Mouse (Mus musculus) kidney, postnatal 0 days (tissue): ENCODE data around the gene Cfap126. TPM values are rescaled to one million over a fixed set of nuclear protein-coding genes. Genes with fewer than 3 reads are reported as not detected.

Experiments used
- ATAC-seq: fragments of 200-750 bp; cut with Nextera tagmentation; replicated peaks from 2 replicates; pipeline ENCODE4 v1.8.0; 2017; ENCODE audit warnings: low read depth, moderate number of reproducible peaks, moderate TSS enrichment, moderate library complexity; ENCODE audit not compliant: low FRiP score
- DNase-seq: peaks from one replicate; pipeline ENCODE4 v3.0.0-alpha.2; 2016; ENCODE audit warnings: low spot score
- H3K27ac ChIP-seq: fragments of 300-500 bp; sonication (generic); 2 replicates; pipeline ENCODE4 v1.5.1; 2014; ENCODE audit warnings: mild to moderate bottlenecking
- H3K27me3 ChIP-seq: fragments of 300-500 bp; sonication (generic); 2 replicates; pipeline ENCODE4 v1.6.1; 2014; ENCODE audit warnings: low read length, mixed read lengths; ENCODE audit not compliant: insufficient read depth
- H3K36me3 ChIP-seq: fragments of 300-500 bp; sonication (generic); 2 replicates; pipeline ENCODE4 v1.6.1; 2014; ENCODE audit warnings: low read length, mixed read lengths; ENCODE audit not compliant: insufficient read depth
- H3K4me1 ChIP-seq: fragments of 300-500 bp; sonication (generic); replicated peaks from 2 replicates; pipeline ENCODE4 v1.6.1; 2014; ENCODE audit warnings: antibody characterized with exemption, low read length, mixed read lengths; ENCODE audit not compliant: insufficient read depth
- H3K4me2 ChIP-seq: fragments of 300-500 bp; sonication (generic); 2 replicates; pipeline ENCODE4 v1.6.1; 2014; ENCODE audit warnings: mild to moderate bottlenecking, low read length, moderate library complexity, mixed read lengths
- H3K4me3 ChIP-seq: fragments of 300-500 bp; sonication (generic); replicated peaks from 2 replicates; pipeline ENCODE4 v1.5.1; 2014; ENCODE audit warnings: low read depth, low read length
- H3K9ac ChIP-seq: fragments of 300-500 bp; sonication (generic); 2 replicates; pipeline ENCODE4 v1.6.1; 2014; ENCODE audit warnings: low read depth, low read length
- H3K9me3 ChIP-seq: fragments of 300-500 bp; sonication (generic); replicated peaks from 2 replicates; pipeline ENCODE4 v1.6.1; 2016; ENCODE audit warnings: low read length, inconsistent platforms, mixed read lengths
- CTCF ChIP-seq: IDR thresholded peaks from 2 replicates; pipeline ENCODE4 v1.5.1; 2016; ENCODE audit warnings: antibody characterized with exemption, low read depth, mild to moderate bottlenecking, moderate library complexity
- WGBS: fragments of 180-500 bp; shearing (Covaris S2); extraction: QIAGEN DNeasy Blood & Tissue Kit; methylation state at CpG from one replicate; pipeline ENCODE4 v1.1.7; 2014; 5-methylcytosine and 5-hydroxymethylcytosine counted together
- microRNA-seq: library from miRNA; unstranded; fragments of <30 nt; microRNA quantifications from one replicate; pipeline ENCODE4, GENCODE M21; 2016
- polyA plus RNA-seq: library from polyadenylated mRNA; unstranded; fragments of >200 nt; fragmentation: Nextera tagmentation; extraction: Ambion mirVana; gene quantifications from 2 replicates; pipeline ENCODE4 v1.2.1, GENCODE M21; 2015

Gene Cfap126
- polyA plus RNA-seq, 1 experiment from 2014 or later: 4.6 TPM

DNA sequence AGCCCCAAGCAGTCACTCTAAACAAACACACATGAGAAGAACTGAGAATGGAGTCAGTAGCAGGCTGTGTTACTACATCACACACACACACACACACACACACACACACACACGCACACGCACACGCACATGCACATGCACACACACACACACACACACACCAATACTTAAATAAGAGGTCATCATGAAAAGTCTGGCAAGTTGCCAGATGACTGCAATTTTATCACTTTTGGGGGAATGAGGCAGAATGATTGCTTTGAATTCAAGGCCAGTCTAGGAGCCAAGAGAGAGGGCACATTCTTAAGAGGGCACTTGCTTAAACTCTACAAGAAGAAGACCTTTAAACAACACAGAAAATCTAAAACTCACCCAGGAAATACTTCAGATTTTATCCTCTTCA is 48.8 kb downstream of the Cfap126 start:
- ATAC-seq (no peak), DNase-seq (no peak)
- no peaks in the 10 kb centered on the region for H3K27me3 ChIP-seq
- H3K27ac ChIP-seq: no peak overlapping the region
- 0 out of 2 replicates have a peak, but pooled peaks cover 3% of the 10 kb centered on the region for H3K4me1 ChIP-seq
- no peak overlapping the region for H3K4me2 ChIP-seq
- no peaks in the 10 kb centered on the region for H3K36me3 ChIP-seq
- no peak overlapping the region for H3K9ac ChIP-seq
- 87% methylated on average over 3 of the region's 3 CpGs for WGBS
- H3K4me3 ChIP-seq: no peak overlapping the region
- no peak for TF ChIP-seq CTCF
- no peaks in the 10 kb centered on the region for H3K9me3 ChIP-seq

DNA sequence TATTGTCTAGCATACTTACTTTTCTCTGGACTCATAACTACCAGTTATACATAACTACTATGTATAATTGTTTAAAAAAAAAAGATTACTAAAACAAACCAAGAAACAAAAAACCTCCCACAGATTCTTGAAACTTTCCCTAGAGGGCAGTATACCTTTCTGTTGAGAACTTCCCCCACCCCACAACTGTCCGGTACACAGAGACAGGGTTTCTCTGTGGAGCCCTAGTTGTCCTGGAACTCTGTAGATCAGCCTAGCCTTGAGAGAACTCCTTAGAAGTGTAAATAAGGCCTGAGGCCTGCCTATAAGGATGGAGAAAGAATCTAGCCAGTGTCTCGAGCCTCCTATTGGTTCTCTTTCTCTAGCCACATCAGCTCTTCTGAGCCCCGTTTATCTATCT is 50.5 kb downstream of the Cfap126 start:
- WGBS: 44% methylated on average over 3 of the region's 3 CpGs
- Histone ChIP-seq H3K36me3 (no peaks in the 10 kb centered on the region), H3K4me2 (no peak overlapping the region), H3K9me3 (no peaks in the 10 kb centered on the region), H3K27me3 (no peaks in the 10 kb centered on the region), H3K9ac (no peak overlapping the region), H3K4me3 (no peak overlapping the region), H3K4me1 (0 out of 2 replicates have a peak, but pooled peaks cover 3% of the 10 kb centered on the region), H3K27ac (no peak overlapping the region)
- TF ChIP-seq CTCF: peak; percentile 60
- DNase-seq (peak; percentile 84), ATAC-seq (no peak; the same call in 1 of the 2 replicates)

DNA sequence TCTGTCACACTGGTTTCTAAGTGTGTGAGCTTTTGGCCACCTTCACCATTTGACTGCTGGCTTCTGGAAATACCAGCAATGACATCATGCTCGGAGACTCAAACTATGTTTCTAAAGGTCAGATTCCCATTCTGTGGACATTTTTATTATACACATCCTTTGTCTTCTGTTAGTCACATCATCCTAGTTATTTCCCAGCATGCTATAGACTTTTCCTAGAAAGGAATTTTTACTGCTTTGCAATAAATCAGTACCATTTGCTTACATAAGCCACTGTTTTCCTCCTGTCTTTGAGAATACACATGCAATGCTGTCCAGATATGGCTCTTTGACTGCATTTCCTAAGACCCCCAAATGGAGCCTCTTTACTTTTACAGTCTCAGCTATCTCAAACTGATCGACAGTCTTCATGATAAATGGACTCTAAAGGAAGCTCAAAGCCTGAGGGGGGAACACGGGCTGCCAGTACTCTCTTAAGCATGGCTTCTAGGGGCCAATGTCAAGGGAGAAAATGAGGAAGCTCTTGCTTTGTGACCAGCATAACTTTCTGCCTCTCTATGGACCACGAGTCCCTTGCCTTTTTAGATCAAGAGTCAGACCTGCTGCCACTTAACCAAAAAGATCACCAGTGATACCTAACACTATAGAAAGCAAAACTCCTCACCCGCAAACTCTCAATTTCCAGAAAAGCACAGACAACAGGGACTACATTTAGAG is 52.1 kb downstream of the Cfap126 start:
- DNase-seq (peak; percentile 86), ATAC-seq (no peak)
- Histone ChIP-seq H3K9me3 (no peaks in the 10 kb centered on the region), H3K4me2 (no peak overlapping the region), H3K4me1 (no peaks in the 10 kb centered on the region), H3K36me3 (no peaks in the 10 kb centered on the region), H3K27me3 (no peaks in the 10 kb centered on the region), H3K27ac (no peak overlapping the region), H3K9ac (no peak overlapping the region), H3K4me3 (no peak overlapping the region)
- 51% methylated on average over 5 of the region's 5 CpGs for WGBS
- no peak for TF ChIP-seq CTCF

DNA sequence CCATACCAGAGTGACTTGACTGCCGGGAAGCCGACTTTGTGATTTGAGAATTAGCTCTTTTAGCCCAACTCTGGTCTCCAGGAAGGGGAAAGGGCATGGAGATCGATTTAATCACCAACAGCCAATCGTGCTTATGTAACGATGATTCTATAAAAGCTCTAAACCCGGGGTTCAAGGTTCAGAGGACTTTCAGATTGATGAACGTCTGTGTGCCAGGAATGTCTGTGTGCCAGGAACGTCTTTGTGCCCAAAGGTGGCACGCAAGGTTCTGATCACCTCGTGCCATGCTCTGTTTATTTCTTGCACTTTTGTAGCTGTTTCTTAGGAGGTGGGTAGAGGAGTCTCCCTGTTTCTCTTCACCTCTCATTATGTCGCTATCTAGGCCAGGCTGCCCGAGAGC is 55.2 kb downstream of the Cfap126 start:
- no peak for ATAC-seq
- Histone ChIP-seq H3K4me1 (no peaks in the 10 kb centered on the region), H3K27me3 (no peaks in the 10 kb centered on the region), H3K27ac (no peak overlapping the region), H3K9ac (no peak overlapping the region), H3K4me3 (no peak overlapping the region), H3K4me2 (no peak overlapping the region), H3K9me3 (no peaks in the 10 kb centered on the region), H3K36me3 (no peaks in the 10 kb centered on the region)
- DNase-seq: no peak
- WGBS: 85% methylated on average over 12 of the region's 12 CpGs
- TF ChIP-seq CTCF: no peak

DNA sequence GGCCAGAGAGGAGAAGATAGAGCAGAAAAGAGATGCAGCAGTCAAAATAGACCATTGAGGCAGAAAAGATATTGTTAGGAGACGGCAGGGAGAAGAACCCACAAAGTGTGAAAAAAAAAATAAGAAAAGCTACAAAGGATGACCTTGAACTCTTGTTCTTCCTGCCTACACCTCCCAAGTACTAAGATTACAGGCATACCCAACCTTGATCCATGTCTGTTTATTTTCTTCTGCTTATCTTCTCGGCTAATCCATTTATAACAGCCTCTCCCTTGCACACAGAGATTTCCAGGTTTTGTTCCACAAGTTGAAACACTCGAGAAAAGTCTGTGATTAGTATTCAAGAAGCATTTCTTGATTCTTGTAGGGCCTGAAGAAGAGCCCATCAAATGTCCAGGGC is 56.2 kb downstream of the Cfap126 start:
- no peak for DNase-seq
- no peaks in the 10 kb centered on the region for H3K4me1 ChIP-seq
- no peak overlapping the region for H3K27ac ChIP-seq
- no peak overlapping the region for H3K4me3 ChIP-seq
- ATAC-seq: no peak
- no peak overlapping the region for H3K9ac ChIP-seq
- no peak overlapping the region for H3K4me2 ChIP-seq
- 39% methylated on average over 3 of the region's 3 CpGs for WGBS
- no peak for TF ChIP-seq CTCF
- no peaks in the 10 kb centered on the region for H3K27me3 ChIP-seq
- H3K9me3 ChIP-seq: no peaks in the 10 kb centered on the region
- H3K36me3 ChIP-seq: no peaks in the 10 kb centered on the region

DNA sequence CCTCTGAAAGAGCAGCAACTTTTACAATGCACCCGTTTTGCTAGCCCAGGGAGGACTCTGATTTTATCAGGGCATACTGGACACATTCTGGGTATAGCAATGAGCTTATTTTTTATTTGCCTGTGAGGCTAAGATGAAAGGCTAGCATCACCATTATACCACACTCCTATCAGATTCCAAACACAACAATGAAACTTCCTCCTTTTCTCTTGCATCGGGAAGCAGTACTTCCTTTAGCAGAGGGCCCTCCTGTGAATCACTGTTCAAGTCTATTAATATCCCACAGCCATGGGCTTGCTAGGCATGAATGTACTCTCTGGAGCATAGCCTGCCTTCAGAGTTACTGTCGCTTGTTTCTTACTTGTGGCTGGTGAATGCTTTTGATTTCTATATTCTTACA is 57.4 kb downstream of the Cfap126 start:
- ATAC-seq (no peak), DNase-seq (peak; percentile 74)
- Histone ChIP-seq H3K4me1 (no peaks in the 10 kb centered on the region), H3K4me3 (no peak overlapping the region), H3K9ac (no peak overlapping the region), H3K4me2 (no peak overlapping the region), H3K27ac (peak overlapping the region; percentile 71), H3K9me3 (no peaks in the 10 kb centered on the region), H3K36me3 (no peaks in the 10 kb centered on the region), H3K27me3 (no peaks in the 10 kb centered on the region)
- no peak for TF ChIP-seq CTCF
- WGBS: 24% methylated on average over 3 of the region's 3 CpGs

DNA sequence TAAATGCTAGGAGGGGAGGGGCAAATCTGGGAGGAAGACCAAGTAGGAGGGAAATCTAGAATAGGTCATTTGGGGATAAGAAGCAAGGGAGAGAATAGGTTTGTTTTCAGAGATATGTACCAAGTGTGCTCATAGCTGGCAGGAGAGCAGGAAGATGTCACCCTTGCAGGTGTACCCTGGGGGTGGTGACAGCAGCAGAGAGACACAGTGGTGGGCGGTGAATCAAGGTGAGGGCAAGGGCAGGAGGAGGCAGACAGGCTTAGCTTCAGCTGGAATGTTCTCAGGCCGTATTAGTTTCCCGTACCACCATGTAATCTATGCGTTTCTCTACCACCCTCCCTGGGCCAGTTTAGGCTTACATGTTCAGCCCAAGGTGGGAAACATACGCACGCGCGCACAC is 59.1 kb downstream of the Cfap126 start:
- no peaks in the 10 kb centered on the region for H3K4me1 ChIP-seq
- DNase-seq: no peak

More for the DNA sequence above, 59.1 kb downstream of the Cfap126 start:
- Histone ChIP-seq H3K36me3 (no peaks in the 10 kb centered on the region), H3K9me3 (no peaks in the 10 kb centered on the region), H3K9ac (no peak overlapping the region), H3K27ac (no peak overlapping the region), H3K4me2 (no peak overlapping the region), H3K27me3 (no peaks in the 10 kb centered on the region), H3K4me3 (no peak overlapping the region)
- no peak for TF ChIP-seq CTCF
- ATAC-seq: no peak
- 95% methylated on average over 8 of the region's 8 CpGs for WGBS

Small RNA genes within 50 kb of the gene (microRNA-seq; reads per million reads assigned to microRNA genes)
- gene Gm27552: not detected
- gene Gm27844: not detected
- gene Mir6546: 0.60 reads per million

Other genes with a start within 250 kb of the Cfap126 start
- 8.6 and 8.9 TPM in 2 replicates for gene Atf6, start 246.1 kb upstream of the Cfap126 start, polyA plus RNA-seq
- gene Gm26620, start 228.9 kb upstream of the Cfap126 start, polyA plus RNA-seq: 2.0 and 2.1 TPM in 2 replicates
- gene Dusp12, start 228.4 kb upstream of the Cfap126 start, polyA plus RNA-seq: 32.8 and 34.9 TPM in 2 replicates
- 0.32 and 0.41 TPM in 2 replicates for gene Fcrlb, start 201.0 kb upstream of the Cfap126 start, polyA plus RNA-seq
- not detected in 2 replicates for gene Fcrla, start 186.3 kb upstream of the Cfap126 start, polyA plus RNA-seq
- gene Fcgr2b, start 137.4 kb upstream of the Cfap126 start, polyA plus RNA-seq: 6.4 and 8.0 TPM in 2 replicates
- gene Fcgr4, start 95.0 kb upstream of the Cfap126 start, polyA plus RNA-seq: 2.0 and 2.3 TPM in 2 replicates
- 12.1 and 13.2 TPM in 2 replicates for gene Fcgr3, start 49.0 kb upstream of the Cfap126 start, polyA plus RNA-seq
- 381 and 403 TPM in 2 replicates for gene Sdhc, start 36.7 kb downstream of the Cfap126 start, polyA plus RNA-seq
- 0.77 and 1.2 TPM in 2 replicates for gene Mpz, start 36.8 kb downstream of the Cfap126 start, polyA plus RNA-seq
- gene Pcp4l1, start 82.3 kb downstream of the Cfap126 start, polyA plus RNA-seq: 8.9 and 9.9 TPM in 2 replicates
- 1.1 and 1.7 TPM in 2 replicates for gene Nr1i3, start 100.1 kb downstream of the Cfap126 start, polyA plus RNA-seq
- gene Tomm40l, start 108.6 kb downstream of the Cfap126 start, polyA plus RNA-seq: 32.3 and 32.4 TPM in 2 replicates
- 20.2 and 21.1 TPM in 2 replicates for gene Apoa2, start 111.1 kb downstream of the Cfap126 start, polyA plus RNA-seq
- gene Fcer1g, start 120.4 kb downstream of the Cfap126 start, polyA plus RNA-seq: 38.8 and 50.1 TPM in 2 replicates
- 5.2 and 7.0 TPM in 2 replicates for gene Adamts4, start 136.5 kb downstream of the Cfap126 start, polyA plus RNA-seq
- gene Ndufs2, start 137.5 kb downstream of the Cfap126 start, polyA plus RNA-seq: 375 and 405 TPM in 2 replicates
- gene B4galt3, start 156.4 kb downstream of the Cfap126 start, polyA plus RNA-seq: 63.9 and 72.0 TPM in 2 replicates
- gene Ppox, start 167.3 kb downstream of the Cfap126 start, polyA plus RNA-seq: 46.4 and 48.2 TPM in 2 replicates
- gene Usp21, start 174.1 kb downstream of the Cfap126 start, polyA plus RNA-seq: 59.4 and 63.3 TPM in 2 replicates
- 133 and 136 TPM in 2 replicates for gene Ufc1, start 181.1 kb downstream of the Cfap126 start, polyA plus RNA-seq
- gene Dedd, start 215.2 kb downstream of the Cfap126 start, polyA plus RNA-seq: 43.9 and 46.0 TPM in 2 replicates
- 59.8 and 64.4 TPM in 2 replicates for gene Nit1, start 231.7 kb downstream of the Cfap126 start, polyA plus RNA-seq
- gene Pfdn2, start 231.8 kb downstream of the Cfap126 start, polyA plus RNA-seq: 92.1 and 105 TPM in 2 replicates
- 5.7 and 6.4 TPM in 2 replicates for gene Klhdc9, start 246.9 kb downstream of the Cfap126 start, polyA plus RNA-seq